Mouse (Mus musculus): ENCODE results near the gene Actb. TPM values are rescaled to one million over a fixed set of nuclear protein-coding genes. Genes with fewer than 3 reads are reported as not detected.

The Actb gene
- total and polyA plus RNA-seq, 3 experiments = 1,403 to 4,417 (median 3,042) TPM

DNA sequence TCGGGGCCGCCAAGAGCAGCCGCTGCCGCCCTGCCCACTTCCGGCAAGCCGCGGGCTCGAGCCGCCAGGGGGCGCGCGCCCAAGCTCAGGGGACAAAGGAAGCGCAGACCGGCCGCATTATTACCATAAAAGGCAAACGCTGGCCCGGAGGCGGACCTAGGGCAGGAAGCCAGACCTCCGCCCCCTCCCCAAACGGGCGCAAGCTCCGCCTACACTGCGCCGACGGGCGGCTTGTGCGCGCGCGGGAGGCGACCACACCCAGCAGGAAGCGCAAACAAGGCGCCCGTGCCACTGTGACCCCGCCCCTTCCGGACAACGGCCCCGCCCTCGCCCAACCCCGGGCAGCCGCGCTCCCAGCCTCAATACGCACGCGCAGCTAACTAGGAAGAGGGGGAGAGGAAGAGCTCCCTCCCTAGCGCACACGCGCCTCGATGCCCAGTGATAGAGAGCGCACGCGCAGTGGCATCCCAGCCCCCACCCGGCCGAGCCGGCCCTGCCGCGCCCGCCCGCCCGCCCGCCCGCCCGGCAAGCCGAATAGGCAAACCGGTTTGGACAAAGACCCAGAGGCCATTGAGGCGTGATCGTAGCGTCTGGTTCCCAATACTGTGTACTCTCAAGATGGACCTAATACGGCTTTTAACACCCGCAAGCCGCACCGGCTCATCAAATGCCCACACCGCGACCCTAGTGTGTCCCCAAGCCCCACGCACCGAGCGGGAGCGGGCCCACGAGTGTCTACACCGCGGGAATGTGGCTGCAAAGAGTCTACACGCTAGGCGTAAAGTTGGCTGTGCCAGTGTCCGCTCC lies 626 bp downstream of the Actb start (continued):
- no peak; the same call in 1 of the 2 replicates for TF ChIP-seq KAT2A (conservative IDR thresholded peaks at IDR 0.05; ENCODE audit: low read depth, low read length)
- TF ChIP-seq UBTF (IDR thresholded peaks at IDR 0.05; ENCODE audit: borderline replicate concordance, insufficient read depth, low read depth, low read length) = no peak
- 0 out of 2 replicates have a peak, but pooled peaks have one; percentile 21 for TF ChIP-seq RCOR1 (IDR thresholded peaks at IDR 0.05; ENCODE audit: low read depth, low read length)
- TF ChIP-seq POLR2AphosphoS2 (IDR thresholded peaks at IDR 0.05; ENCODE audit: low read length) = no peak; the same call in 1 of the 2 replicates

DNA sequence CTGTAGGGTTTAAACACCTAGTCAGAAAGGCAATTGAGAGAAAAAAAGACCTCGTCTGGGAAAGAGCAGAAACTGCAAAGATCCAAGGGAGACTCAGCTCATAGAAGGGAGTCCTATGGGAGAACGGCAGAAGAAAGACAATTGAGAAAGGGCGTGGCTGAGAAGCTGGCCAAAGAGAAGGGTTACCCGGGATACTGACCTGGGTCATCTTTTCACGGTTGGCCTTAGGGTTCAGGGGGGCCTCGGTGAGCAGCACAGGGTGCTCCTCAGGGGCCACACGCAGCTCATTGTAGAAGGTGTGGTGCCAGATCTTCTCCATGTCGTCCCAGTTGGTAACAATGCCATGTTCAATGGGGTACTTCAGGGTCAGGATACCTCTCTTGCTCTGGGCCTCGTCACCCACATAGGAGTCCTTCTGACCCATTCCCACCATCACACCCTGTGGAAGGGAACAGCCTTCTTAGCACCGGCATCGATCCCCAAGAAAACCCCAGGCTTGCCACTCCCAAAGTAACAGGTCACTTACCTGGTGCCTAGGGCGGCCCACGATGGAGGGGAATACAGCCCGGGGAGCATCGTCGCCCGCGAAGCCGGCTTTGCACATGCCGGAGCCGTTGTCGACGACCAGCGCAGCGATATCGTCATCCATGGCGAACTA lies 1.4 kb downstream of the Actb start:
- no peaks in the 10 kb centered on the region for H3K27me3 ChIP-seq (ENCODE audit: control insufficient read depth in 1 of 2, insufficient read depth in 2 of 2, low read length in 2 of 2)
- no peaks in the 10 kb centered on the region for H3K9me3 ChIP-seq (replicated peaks; ENCODE audit: insufficient read depth, low read length)
- H3K79me2 ChIP-seq (ENCODE audit: control insufficient read depth, insufficient read depth, low read length, poor library complexity) = peaks cover 22% of the 10 kb centered on the region
- H3K36me3 ChIP-seq (ENCODE audit: control insufficient read depth in 1 of 2, insufficient read depth in 2 of 2, low read length in 2 of 2) = peaks cover 13 to 32% of the 10 kb centered on the region in 2 experiments
- peak overlapping the region; percentile 90 for H3K9ac ChIP-seq (ENCODE audit: control insufficient read depth, low read depth, low read length, poor library complexity, severe bottlenecking)
- peak overlapping the region; percentile 68 for H3K27ac ChIP-seq (ENCODE audit: control insufficient read depth, low read depth, low read length)
- peak overlapping the region; percentile 66 to 87 for H3K4me3 ChIP-seq (ENCODE audit: control insufficient read depth in 1 of 2, insufficient read depth in 1 of 2, low read depth in 2 of 2, low read length in 2 of 2)
- TF ChIP-seq POLR2A (IDR thresholded peaks at IDR 0.05; ENCODE audit: control insufficient read depth in 1 of 2, insufficient read depth in 1 of 2, low read depth in 1 of 2, low read length in 2 of 2, poor library complexity in 1 of 2) = peak in 1 of 2 experiments; percentile 32; a peak in 1 of 4 replicates
- no peak for TF ChIP-seq NRF1 (IDR thresholded peaks at IDR 0.05; ENCODE audit: insufficient read depth, low read depth, low read length, poor library complexity, severe bottlenecking)
- H3K4me1 ChIP-seq (ENCODE audit: control insufficient read depth in 1 of 2, insufficient read depth in 2 of 2, low read length in 2 of 2) = peaks cover 11 to 37% of the 10 kb centered on the region in 2 experiments
- DNase-seq (ENCODE audit: low read depth, low spot score) = no peak

DNA sequence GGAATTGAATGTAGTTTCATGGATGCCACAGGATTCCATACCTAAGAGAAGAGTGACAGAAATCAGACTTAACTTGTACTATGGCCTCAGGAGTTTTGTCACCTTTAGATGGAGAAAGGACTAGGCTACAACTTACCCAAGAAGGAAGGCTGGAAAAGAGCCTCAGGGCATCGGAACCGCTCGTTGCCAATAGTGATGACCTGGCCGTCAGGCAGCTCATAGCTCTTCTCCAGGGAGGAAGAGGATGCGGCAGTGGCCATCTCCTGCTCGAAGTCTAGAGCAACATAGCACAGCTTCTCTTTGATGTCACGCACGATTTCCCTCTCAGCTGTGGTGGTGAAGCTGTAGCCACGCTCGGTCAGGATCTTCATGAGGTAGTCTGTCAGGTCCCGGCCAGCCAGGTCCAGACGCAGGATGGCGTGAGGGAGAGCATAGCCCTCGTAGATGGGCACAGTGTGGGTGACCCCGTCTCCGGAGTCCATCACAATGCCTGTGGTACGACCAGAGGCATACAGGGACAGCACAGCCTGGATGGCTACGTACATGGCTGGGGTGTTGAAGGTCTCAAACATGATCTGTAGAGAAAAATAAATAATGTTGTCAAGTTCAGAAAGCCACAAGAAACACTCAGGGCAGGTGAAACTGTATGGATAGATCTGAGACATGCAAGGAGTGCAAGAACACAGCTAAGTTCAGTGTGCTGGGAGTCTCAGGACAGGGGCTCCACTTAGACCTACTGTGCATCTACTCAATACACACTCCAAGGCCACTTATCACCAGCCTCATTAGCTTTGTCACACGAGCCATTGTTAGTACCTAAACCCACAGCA lies 2.1 kb downstream of the Actb start:
- Histone ChIP-seq H3K9me3 (replicated peaks; ENCODE audit: insufficient read depth, low read length) (no peaks in the 10 kb centered on the region), H3K9ac (ENCODE audit: control insufficient read depth, low read depth, low read length, poor library complexity, severe bottlenecking) (peak overlapping the region; percentile 90), H3K27ac (ENCODE audit: control insufficient read depth, low read depth, low read length) (peak overlapping the region; percentile 68), H3K79me2 (ENCODE audit: control insufficient read depth, insufficient read depth, low read length, poor library complexity) (peaks cover 20% of the 10 kb centered on the region), H3K27me3 (ENCODE audit: control insufficient read depth in 1 of 2, insufficient read depth in 2 of 2, low read length in 2 of 2) (no peaks in the 10 kb centered on the region), H3K4me3 (ENCODE audit: control insufficient read depth in 1 of 2, insufficient read depth in 1 of 2, low read depth in 2 of 2, low read length in 2 of 2) (peak overlapping the region; percentile 66 to 87), H3K36me3 (ENCODE audit: control insufficient read depth in 1 of 2, insufficient read depth in 2 of 2, low read length in 2 of 2) (peaks cover 13 to 25% of the 10 kb centered on the region in 2 experiments), H3K4me1 (ENCODE audit: control insufficient read depth in 1 of 2, insufficient read depth in 2 of 2, low read length in 2 of 2) (peaks cover 5 to 30% of the 10 kb centered on the region in 2 experiments)
- no peak for DNase-seq (ENCODE audit: low read depth, low spot score)
- 0 out of 2 replicates have a peak, but pooled peaks have one; percentile 20 for TF ChIP-seq CHD1 (IDR thresholded peaks at IDR 0.05; ENCODE audit: low read depth, low read length)
- TF ChIP-seq RCOR1 (IDR thresholded peaks at IDR 0.05; ENCODE audit: low read depth, low read length) = no peak
- TF ChIP-seq POLR2AphosphoS2 (IDR thresholded peaks at IDR 0.05; ENCODE audit: low read length) = peak; percentile 32; the same call in 1 of the 2 replicates

Data from MEL (cell line).